8 mouse cellular contexts compared by ENCODE assay signal in the genomic region with DNA sequence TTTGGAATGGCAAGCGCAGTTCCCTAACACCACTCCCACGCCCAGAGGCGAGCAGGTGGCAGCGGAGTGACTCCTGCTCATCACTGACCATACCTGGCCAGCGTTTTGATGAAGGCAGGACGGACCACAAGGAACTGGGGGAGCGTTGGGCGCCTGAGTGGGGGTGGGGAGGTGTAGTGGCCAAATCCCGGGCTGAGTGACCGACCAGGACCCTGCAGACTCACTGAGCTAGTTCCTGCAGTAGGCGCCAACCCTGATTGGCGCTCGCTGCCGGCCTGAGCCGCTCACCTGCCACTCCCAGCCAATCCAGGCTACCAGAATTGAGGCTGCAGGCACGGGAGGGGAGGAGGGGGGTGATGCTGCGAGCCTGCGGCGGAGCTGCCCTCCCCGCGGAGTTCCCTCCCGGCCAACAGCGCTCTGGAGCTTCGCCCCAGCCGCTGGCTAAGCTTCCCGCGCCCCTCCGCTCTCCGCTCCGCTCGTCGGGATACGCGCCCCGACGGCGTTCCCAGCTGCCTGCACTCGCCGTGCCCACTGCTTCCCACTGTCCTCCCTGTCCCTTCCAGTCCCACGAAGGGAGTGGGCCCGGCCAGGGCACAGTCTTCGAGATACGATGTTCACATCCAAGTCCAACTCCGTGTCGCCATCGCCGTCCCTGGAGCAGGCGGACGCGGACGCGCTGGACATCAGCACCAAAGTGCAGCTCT. TPM values are rescaled to one million over a fixed set of nuclear protein-coding genes. Genes with fewer than 3 reads are reported as not detected.
DNase-seq lines count a peak whose midpoint lies in the region; ATAC-seq and TF ChIP-seq lines count a peak whose summit lies in the region.

A gene (plus strand): TSS at position 323 of the 704 bp plus-strand sequence.

- no peaks in the 10 kb centered on the region for H3K36me3 ChIP-seq in heart, embryonic 11.5 days (ENCODE audit: control insufficient read depth, insufficient read depth, low read length)
- no peaks in the 10 kb centered on the region for H3K36me3 ChIP-seq in kidney, embryonic 14.5 days (ENCODE audit: control insufficient read depth, insufficient read depth, low read length)
- H3K36me3 ChIP-seq in liver, embryonic 15.5 days (replicated peaks): no peaks in the 10 kb centered on the region
- no peaks in the 10 kb centered on the region for H3K36me3 ChIP-seq in neural tube, embryonic 13.5 days

- no peak for TF ChIP-seq POLR2A in cortical plate, adult 2 months (IDR thresholded peaks at IDR 0.05; ENCODE audit: extremely low read depth, insufficient read depth, low read length)

- TF ChIP-seq CTCF in cortical plate, adult 2 months (IDR thresholded peaks at IDR 0.05; ENCODE audit: extremely low read depth, insufficient read depth, low read length): no peak

- peak within 1 kb of the TSS; percentile 71 for H3K4me2 ChIP-seq in heart, embryonic 11.5 days
- H3K4me2 ChIP-seq in kidney, embryonic 14.5 days (replicated peaks; ENCODE audit: low read depth, low read length): peak within 1 kb of the TSS; percentile 53
- peak within 1 kb of the TSS; percentile 64 for H3K4me2 ChIP-seq in liver, embryonic 15.5 days
- H3K4me2 ChIP-seq in neural tube, embryonic 13.5 days: peak within 1 kb of the TSS; percentile 61

- peaks cover 45% of the 10 kb centered on the region for H3K27me3 ChIP-seq in heart, embryonic 11.5 days (ENCODE audit: control insufficient read depth, insufficient read depth, low read length)
- peaks cover 18% of the 10 kb centered on the region for H3K27me3 ChIP-seq in kidney, embryonic 14.5 days (ENCODE audit: control insufficient read depth, insufficient read depth, low read length)
- H3K27me3 ChIP-seq in liver, embryonic 15.5 days: peaks cover 73% of the 10 kb centered on the region
- H3K27me3 ChIP-seq in neural tube, embryonic 13.5 days: peaks cover 57% of the 10 kb centered on the region

- no peak within 1 kb of the TSS for H3K27ac ChIP-seq in cortical plate, adult 2 months (ENCODE audit: insufficient read depth, low read length)
- no peak within 1 kb of the TSS for H3K27ac ChIP-seq in heart, embryonic 11.5 days (ENCODE audit: low read depth, low read length)
- no peak within 1 kb of the TSS for H3K27ac ChIP-seq in kidney, embryonic 14.5 days (ENCODE audit: low read depth, low read length)
- no peak within 1 kb of the TSS for H3K27ac ChIP-seq in liver, embryonic 15.5 days (replicated peaks)
- 0 out of 2 replicates have a peak within 1 kb of the TSS, but pooled peaks have one; percentile 10 for H3K27ac ChIP-seq in neural tube, embryonic 13.5 days (replicated peaks)

- peak within 1 kb of the TSS; percentile 33; the same call in 1 of the 2 replicates for H3K4me3 ChIP-seq in cortical plate, adult 2 months (ENCODE audit: insufficient read depth, low read length)
- H3K4me3 ChIP-seq in heart, embryonic 11.5 days (ENCODE audit: low read depth, low read length): peak within 1 kb of the TSS; percentile 44
- H3K4me3 ChIP-seq in kidney, embryonic 14.5 days (ENCODE audit: low read length): peak within 1 kb of the TSS; percentile 34
- peak within 1 kb of the TSS; percentile 42 for H3K4me3 ChIP-seq in liver, embryonic 15.5 days (replicated peaks)
- peak within 1 kb of the TSS; percentile 43 for H3K4me3 ChIP-seq in neural tube, embryonic 13.5 days

- H3K9me3 ChIP-seq in heart, embryonic 11.5 days (replicated peaks; ENCODE audit: control insufficient read depth, low read length): no peaks in the 10 kb centered on the region
- H3K9me3 ChIP-seq in kidney, embryonic 14.5 days (ENCODE audit: control insufficient read depth, low read length): no peaks in the 10 kb centered on the region
- no peaks in the 10 kb centered on the region for H3K9me3 ChIP-seq in liver, embryonic 15.5 days (replicated peaks)
- H3K9me3 ChIP-seq in neural tube, embryonic 13.5 days: no peaks in the 10 kb centered on the region

- peak; percentile 91 for DNase-seq in heart, adult 11 months
- no peak for DNase-seq in heart, adult 9 months (ENCODE audit: low spot score in 2 of 2)
- DNase-seq in spleen, postnatal 10 days (ENCODE audit: low spot score in 2 of 2): no peak

- WGBS in heart, embryonic 11.5 days (ENCODE audit: insufficient replicate concordance): 2% methylated on average over 52 of the region's 52 CpGs
- WGBS in kidney, embryonic 14.5 days: under 1% methylated on average over 48 of the region's 52 CpGs
- 3% methylated on average over 52 of the region's 52 CpGs for WGBS in liver, embryonic 15.5 days (ENCODE audit: insufficient replicate concordance)
- WGBS in neural tube, embryonic 13.5 days: under 1% methylated on average over 47 of the region's 52 CpGs

- peak within 1 kb of the TSS; percentile 40; the same call in 1 of the 2 replicates for H3K9ac ChIP-seq in heart, embryonic 11.5 days (ENCODE audit: low read depth, low read length)
- peak within 1 kb of the TSS; percentile 15; the same call in 1 of the 2 replicates for H3K9ac ChIP-seq in kidney, embryonic 14.5 days (ENCODE audit: low read depth, low read length)
- no peak within 1 kb of the TSS for H3K9ac ChIP-seq in liver, embryonic 15.5 days
- peak within 1 kb of the TSS; percentile 58 for H3K9ac ChIP-seq in neural tube, embryonic 13.5 days

- H3K4me1 ChIP-seq in cortical plate, adult 2 months (ENCODE audit: control insufficient read depth, insufficient read depth, low read length): no peaks in the 10 kb centered on the region
- peaks cover 15% of the 10 kb centered on the region for H3K4me1 ChIP-seq in heart, embryonic 11.5 days (ENCODE audit: control insufficient read depth, insufficient read depth, low read length)
- peaks cover 13% of the 10 kb centered on the region; the same call in 1 of the 2 replicates for H3K4me1 ChIP-seq in kidney, embryonic 14.5 days (ENCODE audit: control insufficient read depth, insufficient read depth, low read length)
- peaks cover 13% of the 10 kb centered on the region for H3K4me1 ChIP-seq in liver, embryonic 15.5 days (replicated peaks)
- H3K4me1 ChIP-seq in neural tube, embryonic 13.5 days (replicated peaks): peaks cover 33% of the 10 kb centered on the region

- no peak for ATAC-seq in heart, embryonic 11.5 days (replicated peaks; ENCODE audit: insufficient number of reproducible peaks, low FRiP score, low TSS enrichment)
- ATAC-seq in kidney, embryonic 14.5 days (ENCODE audit: low FRiP score, low TSS enrichment): peak; percentile 76
- ATAC-seq in liver, embryonic 15.5 days (ENCODE audit: insufficient read depth): no peak
- ATAC-seq in neural tube, embryonic 13.5 days (ENCODE audit: low read depth): peak; percentile 57

RNA-seq across cellular contexts. Expression of the gene that starts here (rescaled TPM):
- polyA plus RNA-seq in cortical plate, adult 2 months (2012; rRNA removed): 2.3 and 2.6 TPM in 2 replicates
- 0.20 and 0.67 TPM in 2 replicates for polyA plus RNA-seq in heart, embryonic 11.5 days (2014; fragmentation: Nextera tagmentation; extraction: Ambion mirVana)
- 0.84 and 0.94 TPM in 2 replicates for polyA plus RNA-seq in kidney, embryonic 14.5 days (2014; fragmentation: Nextera tagmentation; extraction: Ambion mirVana)
- 0.18 and 0.30 TPM in 2 replicates for polyA plus RNA-seq in liver, embryonic 15.5 days (2015; fragmentation: Nextera tagmentation; extraction: Ambion mirVana)
- polyA plus RNA-seq in neural tube, embryonic 13.5 days (2015; fragmentation: Nextera tagmentation; extraction: Ambion mirVana): 7.1 and 7.4 TPM in 2 replicates

Comparison
In these comparisons a context has a peak if more than half of its experiments do, and no peak if none do; other contexts are left out.
1. Peak in ATAC-seq, H3K4me3 ChIP-seq, H3K9ac ChIP-seq and H3K4me2 ChIP-seq in kidney, embryonic 14.5 days; RNA of the gene not detected or under 1 TPM.